Mouse (Mus musculus): Measurements from ENCODE around the gene Mrps18a.
A peak's percentile ranks its signal among the peaks of the same experiment; 100 is the strongest.

GRCm38 (mm10) chr17:46132058-46132718 is 21.4 kb downstream of the Mrps18a start:
- no peak for TF ChIP-seq POLR2A (IDR thresholded peaks at IDR 0.05; ENCODE audit: insufficient read depth, low read depth, low read length)
- TF ChIP-seq CTCF (IDR thresholded peaks at IDR 0.05; ENCODE audit: insufficient read depth, low read depth, low read length): peak; percentile 82
